Mouse (Mus musculus) adrenal gland, postnatal 4 days (tissue): ENCODE data around the gene Rabac1. TPM values are rescaled to one million over a fixed set of nuclear protein-coding genes. Genes with fewer than 3 reads are reported as not detected.

ENCODE experiments used
- DNase-seq, 2 experiments: peaks; one replicate each; pipeline ENCODE4 v3.0.0; 2021 to 2022; ENCODE audit warnings: low spot score in 2 of 2, mixed read lengths in 2 of 2
- long read RNA-seq, 2 experiments: library from polyadenylated mRNA; stranded (forward); transcript quantifications; one replicate each; pipeline ENCODE4 v2.0.0; 2021
- total RNA-seq, 2 experiments: library from RNA; stranded (reverse); gene quantifications; 2 replicates each; pipeline ENCODE4 v1.2.3; 2021

Rabac1 gene
- total RNA-seq: 100 to 1,000 TPM; 204 to 208 TPM
- long read RNA-seq, experiment 1, transcript Rabac1-203 (4 exons, 986 nt): minor isoform, 5 of 132 reads
- long read RNA-seq, experiment 1, transcript Rabac1-201 (5 exons, 899 nt): major isoform, 119 of 132 reads
- long read RNA-seq, experiment 1, partial matches to known transcripts: 2 of 132 reads
- long read RNA-seq, experiment 1, other reads (novel, unspliced or antisense): 6 of 132 reads
- long read RNA-seq, experiment 2, transcript Rabac1-201 (5 exons, 899 nt): major isoform, 100 of 112 reads
- long read RNA-seq, experiment 2, partial matches to known transcripts: 1 of 112 reads
- long read RNA-seq, experiment 2, other reads (novel, unspliced or antisense): 9 of 112 reads

GRCm38 (mm10) chr7:24971972-24972893 lies at the start of gene Rabac1:
TSS of gene Rabac1 (minus strand) at chr7:24972754.
- DNase-seq: peak; percentile 61 to 72

DNA sequence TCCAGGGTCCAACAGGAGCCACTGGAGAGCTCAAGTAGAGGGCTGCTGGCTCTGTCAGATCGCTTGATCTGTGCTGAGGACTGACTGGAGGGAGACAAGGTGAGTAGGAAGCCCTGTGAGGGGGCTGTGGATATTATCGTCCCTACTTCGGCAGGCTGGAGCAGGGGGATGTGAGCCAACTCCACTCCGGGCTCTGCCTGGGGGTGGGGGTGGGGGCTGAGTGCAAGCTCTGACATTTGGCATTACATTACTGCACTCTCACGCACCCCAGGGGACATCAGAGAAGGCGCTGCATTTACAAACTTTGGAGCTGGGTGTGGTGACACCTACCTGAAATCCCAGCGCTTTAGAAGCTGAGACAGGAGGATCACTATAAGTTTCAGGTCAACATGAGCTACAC lies 39.0 kb upstream of the Rabac1 start:
- no peak for DNase-seq

- DNase-seq: no peak
Observed at GRCm38 (mm10) chr7:25010090-25010913, 37.7 kb upstream of the Rabac1 start.

GRCm38 (mm10) chr7:25009099-25009700 lies 36.6 kb upstream of the Rabac1 start:
- DNase-seq: no peak

DNA sequence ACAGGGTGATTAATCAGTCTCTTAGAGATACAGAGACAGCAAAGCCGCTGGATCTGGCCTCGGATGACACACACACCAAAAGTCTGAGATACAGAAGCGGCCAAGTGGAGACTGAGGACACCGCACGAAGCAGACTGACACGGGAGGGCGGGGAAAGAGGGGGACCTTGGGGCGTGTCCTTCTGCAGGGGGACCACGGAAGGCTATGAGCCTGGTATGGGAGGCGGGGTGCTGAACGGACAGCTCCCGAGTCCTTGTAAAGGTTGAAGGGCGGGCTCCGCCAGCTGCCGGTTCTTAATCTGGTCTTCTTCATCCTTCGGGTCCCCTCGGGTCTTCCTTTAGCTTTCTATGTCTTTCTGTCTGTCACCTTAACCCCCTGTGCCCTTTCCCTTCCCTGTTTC lies 36.1 kb upstream of the Rabac1 start:
- peak; percentile 56 to 65 for DNase-seq

DNA sequence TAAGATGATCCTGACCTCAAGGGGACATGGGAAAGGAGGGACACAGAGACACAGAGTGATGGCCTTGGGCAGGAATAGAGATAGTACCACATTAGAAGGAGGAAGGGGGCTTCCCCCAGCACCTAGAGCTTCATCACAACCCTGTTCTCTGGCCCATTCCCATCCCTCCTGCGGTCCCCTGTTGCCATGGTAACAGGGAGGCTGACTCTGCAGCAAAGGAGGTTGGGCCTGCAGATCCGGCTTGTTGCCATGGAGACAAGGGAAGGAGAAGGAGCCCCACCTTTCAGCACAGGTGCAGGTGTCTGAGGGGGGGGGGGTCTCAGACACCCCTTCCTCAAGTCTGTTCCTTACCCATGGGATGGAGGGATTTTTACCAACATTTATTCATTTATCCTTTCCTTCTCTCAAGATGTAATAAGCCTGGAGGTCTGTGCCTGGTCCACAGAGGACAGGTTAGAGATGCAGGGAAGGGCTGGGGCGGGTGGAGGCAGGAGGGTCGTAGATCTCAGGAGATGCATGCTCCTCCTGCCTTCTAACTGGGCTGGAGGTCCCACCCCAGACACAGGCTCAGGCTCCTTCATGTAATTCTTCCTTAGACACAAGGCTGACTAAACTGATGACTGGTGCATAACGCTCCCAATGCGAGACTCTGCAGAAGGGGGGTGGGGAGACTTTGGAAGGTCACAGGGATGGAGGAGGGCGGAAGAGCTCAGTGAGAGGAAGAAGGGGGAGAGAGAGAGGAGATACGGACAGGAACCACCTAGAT lies 35.2 kb upstream of the Rabac1 start:
- DNase-seq: no peak

GRCm38 (mm10) chr7:25006586-25007364 lies 34.2 kb upstream of the Rabac1 start:
- DNase-seq: no peak

- no peak for DNase-seq
Observed at GRCm38 (mm10) chr7:25006171-25006570, 33.6 kb upstream of the Rabac1 start.

- peak in 1 of 2 experiments; percentile 36 for DNase-seq
Observed at GRCm38 (mm10) chr7:25005421-25006065, 33.0 kb upstream of the Rabac1 start, which contains the start of gene Atp1a3. TSS of gene Atp1a3 (minus strand) at chr7:25005958.

DNA sequence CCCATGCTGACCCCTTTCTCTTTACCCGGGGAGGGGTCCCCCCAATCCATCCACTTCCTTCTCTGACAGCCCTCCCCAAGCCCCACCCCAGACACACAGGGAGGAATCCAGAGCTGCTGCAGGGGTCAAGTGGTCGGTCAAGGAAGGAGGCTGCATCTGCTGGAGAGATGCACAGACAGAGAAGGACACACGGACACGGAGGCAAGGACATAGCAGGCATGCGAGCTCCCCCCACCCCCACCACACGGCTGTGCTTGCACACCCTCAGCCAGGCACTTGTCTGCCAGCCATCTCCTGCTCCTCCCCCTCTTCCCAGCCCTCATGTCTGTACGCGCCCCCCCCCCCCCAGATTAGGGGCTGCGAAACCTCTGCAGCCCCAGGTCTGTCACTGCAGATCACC lies 32.3 kb upstream of the Rabac1 start:
- no peak for DNase-seq

- no peak for DNase-seq
Observed at GRCm38 (mm10) chr7:25003820-25004388, 31.4 kb upstream of the Rabac1 start.

DNA sequence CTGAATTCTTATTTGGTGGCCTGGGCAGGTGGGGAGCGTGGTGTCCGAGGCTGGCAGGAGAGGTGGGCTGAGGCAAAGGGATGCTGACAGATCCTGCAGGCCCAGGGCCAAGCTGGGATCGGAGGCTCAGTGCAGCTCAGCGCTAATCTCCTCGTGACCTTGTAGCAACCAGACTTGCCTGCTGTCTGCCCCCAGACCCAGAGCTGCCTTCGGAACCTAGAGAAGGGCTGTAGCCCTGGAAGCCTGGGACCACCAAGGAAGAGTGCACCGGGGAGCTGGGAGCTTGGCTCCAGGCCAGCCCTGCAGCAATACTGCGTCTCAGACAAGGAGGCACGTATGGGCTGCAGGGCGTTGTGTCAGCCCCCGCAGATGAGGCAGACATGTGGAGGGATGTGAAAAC lies 30.7 kb upstream of the Rabac1 start:
- no peak for DNase-seq

DNA sequence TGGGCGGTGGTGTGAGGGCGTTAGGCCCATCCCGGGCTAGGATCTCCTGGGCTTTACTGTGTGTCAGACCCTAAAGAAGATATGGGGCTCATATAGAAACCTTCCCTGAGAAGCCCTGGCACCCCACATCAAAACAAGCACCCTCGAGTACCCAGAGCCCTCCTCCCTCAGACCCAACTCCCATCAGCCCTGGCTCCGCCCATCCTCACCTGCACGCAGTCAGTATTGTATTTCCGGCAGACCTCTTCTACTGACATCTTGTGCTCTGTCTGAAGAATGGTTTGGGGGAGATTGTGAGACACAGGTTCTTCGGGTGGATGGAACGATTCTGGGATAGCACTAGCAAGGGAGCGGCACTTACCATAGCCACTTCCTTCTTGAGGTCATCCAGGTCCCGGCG lies 28.2 kb upstream of the Rabac1 start:
- no peak for DNase-seq

- no peak for DNase-seq
Observed at GRCm38 (mm10) chr7:25000211-25000610, 27.7 kb upstream of the Rabac1 start.

GRCm38 (mm10) chr7:24993081-24993480 lies 20.5 kb upstream of the Rabac1 start:
- no peak for DNase-seq

GRCm38 (mm10) chr7:24990478-24990877 lies 17.9 kb upstream of the Rabac1 start:
- no peak for DNase-seq

DNA sequence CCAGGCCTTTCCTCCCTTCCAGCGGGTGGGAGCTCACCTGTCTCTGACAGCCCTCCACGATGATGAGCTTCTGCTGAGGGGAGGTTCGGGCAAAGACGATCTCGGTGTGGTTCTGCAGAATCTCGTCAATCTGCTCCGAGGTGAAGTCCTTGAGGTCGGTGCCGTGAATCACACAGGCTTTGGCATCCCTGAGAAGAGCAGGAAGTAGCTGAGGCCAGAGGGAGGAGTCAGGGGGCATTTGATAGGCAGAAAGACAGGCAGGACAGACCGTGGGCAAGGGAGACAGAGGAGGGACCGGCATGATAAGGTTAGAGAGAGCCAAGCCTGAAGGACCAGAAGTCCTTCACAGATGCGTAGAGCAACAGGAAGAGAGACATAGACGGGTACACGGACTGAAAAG lies 15.4 kb upstream of the Rabac1 start:
- peak in 1 of 2 experiments; percentile 37 for DNase-seq

DNA sequence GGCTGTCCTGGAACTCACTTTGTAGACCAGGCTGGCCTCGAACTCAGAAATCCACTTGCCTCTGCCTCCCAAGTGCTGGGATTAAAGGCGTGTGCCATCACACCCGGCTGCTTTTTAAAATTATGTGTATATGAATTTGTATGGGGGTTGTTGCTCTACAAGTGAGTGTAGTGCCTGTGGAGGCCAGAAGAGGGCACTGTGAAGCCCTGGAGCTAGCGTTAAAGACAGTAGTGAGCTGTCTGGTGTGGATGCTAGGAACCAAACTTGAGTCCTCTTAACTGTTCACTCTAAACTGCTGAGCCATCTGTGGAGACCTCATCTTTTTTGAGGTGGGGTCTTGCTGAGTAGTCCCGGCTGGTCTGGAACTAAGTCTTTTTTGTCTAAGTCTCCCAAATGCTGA lies 13.2 kb upstream of the Rabac1 start:
- no peak for DNase-seq
